Mouse (Mus musculus): ENCODE data around the gene Tceanc2. TPM values are rescaled to one million over a fixed set of nuclear protein-coding genes. Genes with fewer than 3 reads are reported as not detected.

Tceanc2 gene
- total RNA-seq, 2 experiments from 2014 or later, result 6.5 to 22.4 TPM

- no peak for ATAC-seq (replicated peaks; ENCODE audit: low FRiP score, poor library complexity, severe bottlenecking)
These were observed 48.4 kb downstream of the Tceanc2 start for GRCm38 (mm10) chr4:107130534-107130933.

GRCm38 (mm10) chr4:107129373-107129772, 49.5 kb downstream of the Tceanc2 start:
- ATAC-seq (replicated peaks; ENCODE audit: low FRiP score, poor library complexity, severe bottlenecking), result no peak

- ATAC-seq (replicated peaks; ENCODE audit: low FRiP score, poor library complexity, severe bottlenecking), result no peak
These were observed 50.8 kb downstream of the Tceanc2 start for GRCm38 (mm10) chr4:107127901-107128669.

GRCm38 (mm10) chr4:107126891-107127524, 51.9 kb downstream of the Tceanc2 start:
- ATAC-seq (replicated peaks; ENCODE audit: low FRiP score, poor library complexity, severe bottlenecking), result no peak

GRCm38 (mm10) chr4:107126389-107126788, 52.5 kb downstream of the Tceanc2 start:
- ATAC-seq (replicated peaks; ENCODE audit: low FRiP score, poor library complexity, severe bottlenecking), result no peak

- no peak for ATAC-seq (replicated peaks; ENCODE audit: low FRiP score, poor library complexity, severe bottlenecking)
These were observed 53.8 kb downstream of the Tceanc2 start for GRCm38 (mm10) chr4:107125101-107125500.

- ATAC-seq (replicated peaks; ENCODE audit: low FRiP score, poor library complexity, severe bottlenecking), result no peak
These were observed 54.5 kb downstream of the Tceanc2 start for GRCm38 (mm10) chr4:107124376-107124775.

- no peak for ATAC-seq (replicated peaks; ENCODE audit: low FRiP score, poor library complexity, severe bottlenecking)
These were observed 57.6 kb downstream of the Tceanc2 start for GRCm38 (mm10) chr4:107121165-107121943.

- no peak for ATAC-seq (replicated peaks; ENCODE audit: low FRiP score, poor library complexity, severe bottlenecking)
These were observed 58.2 kb downstream of the Tceanc2 start for GRCm38 (mm10) chr4:107120676-107121075.

- ATAC-seq (replicated peaks; ENCODE audit: low FRiP score, poor library complexity, severe bottlenecking), result no peak
These were observed 59.9 kb downstream of the Tceanc2 start for GRCm38 (mm10) chr4:107119056-107119455.

GRCm38 (mm10) chr4:107117741-107118385, 61.1 kb downstream of the Tceanc2 start:
- no peak for ATAC-seq (replicated peaks; ENCODE audit: low FRiP score, poor library complexity, severe bottlenecking)

- no peak for ATAC-seq (replicated peaks; ENCODE audit: low FRiP score, poor library complexity, severe bottlenecking)
These were observed 64.6 kb downstream of the Tceanc2 start for GRCm38 (mm10) chr4:107114278-107114677.

GRCm38 (mm10) chr4:107109181-107109580, 69.7 kb downstream of the Tceanc2 start:
- peak; percentile 50 for ATAC-seq (replicated peaks; ENCODE audit: low FRiP score, poor library complexity, severe bottlenecking)

GRCm38 (mm10) chr4:107108291-107108731, 70.6 kb downstream of the Tceanc2 start:
- no peak for ATAC-seq (replicated peaks; ENCODE audit: low FRiP score, poor library complexity, severe bottlenecking)

GRCm38 (mm10) chr4:107106777-107107176, 72.1 kb downstream of the Tceanc2 start:
- no peak for ATAC-seq (replicated peaks; ENCODE audit: low FRiP score, poor library complexity, severe bottlenecking)

GRCm38 (mm10) chr4:107102220-107102619, 76.7 kb downstream of the Tceanc2 start:
- ATAC-seq (replicated peaks; ENCODE audit: low FRiP score, poor library complexity, severe bottlenecking), result no peak

- no peak for ATAC-seq (replicated peaks; ENCODE audit: low FRiP score, poor library complexity, severe bottlenecking)
These were observed 80.0 kb downstream of the Tceanc2 start for GRCm38 (mm10) chr4:107098791-107099525.

- ATAC-seq (replicated peaks; ENCODE audit: low FRiP score, poor library complexity, severe bottlenecking), result no peak
These were observed 80.5 kb downstream of the Tceanc2 start for GRCm38 (mm10) chr4:107098375-107098774.

- ATAC-seq (replicated peaks; ENCODE audit: low FRiP score, poor library complexity, severe bottlenecking), result no peak
These were observed 81.0 kb downstream of the Tceanc2 start for GRCm38 (mm10) chr4:107097871-107098270.
